Mouse (Mus musculus): ENCODE measurements around the gene Aff1. TPM values are rescaled to one million over a fixed set of nuclear protein-coding genes. Genes with fewer than 3 reads are reported as not detected.

Gene Aff1
- total RNA-seq (2023) = 100 to 1,000 TPM; 109 to 117 TPM

GRCm38 (mm10) chr5:103691624-103692530 lies at the start of gene Aff1:
TSS of gene Aff1 (plus strand) at chr5:103692374.

GRCm38 (mm10) chr5:103655346-103656118 lies 36.6 kb upstream of the Aff1 start, which contains the start of gene 1700016H13Rik:
TSS of gene 1700016H13Rik (minus strand) at chr5:103656010.

Other genes starting within 250 kb of the Aff1 start
- gene Slc10a6, start 63.0 kb upstream of the Aff1 start, total RNA-seq (2023) = not detected
- gene 1700016H13Rik, start 36.4 kb upstream of the Aff1 start, total RNA-seq (2023) = not detected
- gene Klhl8, start 218.9 kb downstream of the Aff1 start, total RNA-seq (2023) = 1 to 10 TPM; 1.0 to 1.3 TPM